Mouse (Mus musculus) spleen, postnatal 0 days (tissue): ENCODE data around the gene Serpina7. TPM values are rescaled to one million over a fixed set of nuclear protein-coding genes. Genes with fewer than 3 reads are reported as not detected.

ENCODE experiments used
- polyA plus RNA-seq: library from polyadenylated mRNA; unstranded; fragments of >200 nt; fragmentation: Nextera tagmentation; extraction: Ambion mirVana; gene quantifications from 2 replicates; pipeline ENCODE4 v1.2.1, GENCODE M21; 2015

Gene Serpina7
- polyA plus RNA-seq: 0.06 TPM in 1 of 2 replicates, not detected in the other

GRCm38 (mm10) chrX:139085077-139085476 is at the start of gene Serpina7:
Gene Serpina7 (minus strand): TSS chrX:139085236.

GRCm38 (mm10) chrX:139085943-139086342 is 907 bp upstream of the Serpina7 start, which contains the start of gene 4930513O06Rik:
Gene 4930513O06Rik (plus strand): TSS chrX:139086243.

Other genes with a start within 250 kb of the Serpina7 start
- 0.93 and 1.4 TPM in 2 replicates for gene Nrk, start 170.8 kb downstream of the Serpina7 start, polyA plus RNA-seq
- not detected in 2 replicates for gene 4930513O06Rik, start 1.0 kb upstream of the Serpina7 start, polyA plus RNA-seq
- gene 4933428M09Rik, start 94.0 kb upstream of the Serpina7 start, polyA plus RNA-seq: not detected in 2 replicates
- 3.1 and 4.7 TPM in 2 replicates for gene Mum1l1, start 124.8 kb upstream of the Serpina7 start, polyA plus RNA-seq
- 0.11 TPM in 1 of 2 replicates, not detected in the other for gene Trap1a, start 248.4 kb upstream of the Serpina7 start, polyA plus RNA-seq